Mouse (Mus musculus): ENCODE data around the gene Gm36028.

GRCm38 (mm10) chr16:37893942-37894341, 33.0 kb upstream of the Gm36028 start:
- TF ChIP-seq CTCF (IDR thresholded peaks at IDR 0.05; ENCODE audit: low read depth, low read length) (no peak), POLR2A (IDR thresholded peaks at IDR 0.05; ENCODE audit: borderline replicate concordance, low read depth, low read length) (no peak)
